8 mouse cellular contexts compared by ENCODE assay signal in the genomic region with DNA sequence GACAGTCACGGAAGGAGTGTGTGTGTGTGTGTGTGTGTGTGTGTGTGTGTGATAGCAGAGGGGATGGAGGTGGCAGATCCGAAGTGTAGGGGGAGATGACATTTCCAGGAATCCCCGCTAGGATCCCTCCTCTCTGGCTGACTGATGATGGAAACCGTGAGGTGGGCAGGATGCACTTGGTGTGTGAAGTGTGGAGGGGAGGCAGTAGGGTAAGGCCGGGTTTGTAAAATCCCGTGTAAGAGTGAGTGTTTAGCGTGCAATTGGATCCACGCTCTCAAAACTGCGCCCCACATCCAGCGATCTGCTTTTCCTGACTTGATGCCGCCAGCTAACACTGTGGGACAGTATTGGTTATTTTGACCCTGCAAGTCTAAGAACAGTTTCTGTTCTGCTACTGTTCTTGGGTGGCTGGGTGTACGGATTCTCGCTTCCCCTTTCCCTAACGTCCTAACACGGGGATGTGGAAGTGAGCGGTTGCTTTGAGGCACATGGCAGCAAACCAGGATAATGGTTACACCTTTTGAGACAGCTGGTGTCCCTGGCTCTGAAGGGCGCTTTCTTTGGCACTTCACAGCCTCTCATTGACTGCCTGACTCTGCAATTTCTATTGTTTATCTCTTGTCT. TPM values are rescaled to one million over a fixed set of nuclear protein-coding genes. Genes with fewer than 3 reads are reported as not detected.
A peak's percentile ranks its signal among the peaks of the same experiment; 100 is the strongest.
DNase-seq lines count a peak whose midpoint lies in the region; ATAC-seq and TF ChIP-seq lines count a peak whose summit lies in the region.

No protein-coding gene starts in this region.

- no peaks in the 10 kb centered on the region for H3K4me1 ChIP-seq in kidney, postnatal 0 days (replicated peaks; ENCODE audit: insufficient read depth, low read length)
- H3K4me1 ChIP-seq in forebrain, embryonic 16.5 days (replicated peaks; ENCODE audit: control insufficient read depth, insufficient read depth, low read length), result peaks cover 17% of the 10 kb centered on the region

- H3K27me3 ChIP-seq in kidney, postnatal 0 days (ENCODE audit: insufficient read depth, low read length), result no peaks in the 10 kb centered on the region
- H3K27me3 ChIP-seq in forebrain, embryonic 16.5 days (replicated peaks; ENCODE audit: control insufficient read depth, insufficient read depth, low read length), result no peaks in the 10 kb centered on the region

- TF ChIP-seq CTCF in kidney, postnatal 0 days (IDR thresholded peaks at IDR 0.05; ENCODE audit: low read depth), result no peak

- peak overlapping the region; percentile 72; the same call in 1 of the 2 replicates for H3K9ac ChIP-seq in kidney, postnatal 0 days (ENCODE audit: low read depth, low read length)
- peak overlapping the region; percentile 95 for H3K9ac ChIP-seq in forebrain, embryonic 16.5 days (replicated peaks; ENCODE audit: low read depth, low read length)

- no peaks in the 10 kb centered on the region for H3K36me3 ChIP-seq in kidney, postnatal 0 days (ENCODE audit: insufficient read depth, low read length)
- no peaks in the 10 kb centered on the region for H3K36me3 ChIP-seq in forebrain, embryonic 16.5 days (ENCODE audit: control insufficient read depth, insufficient read depth)

- WGBS in kidney, postnatal 0 days, result 2% methylated on average over 17 of the region's 17 CpGs
- WGBS in forebrain, embryonic 16.5 days, result under 1% methylated on average over 17 of the region's 17 CpGs

- no peak for DNase-seq in kidney, postnatal 0 days (ENCODE audit: low spot score)
- no peak for DNase-seq in kidney, adult 18-20 months
- DNase-seq in brain, adult 2 months (ENCODE audit: low read depth, low spot score), result peak; percentile 87
- peak; percentile 15 for DNase-seq in layer of hippocampus, adult 9-10 months (ENCODE audit: low spot score)
- DNase-seq in embryo, embryonic 10 days (ENCODE audit: low spot score), result no peak

- no peaks in the 10 kb centered on the region for H3K9me3 ChIP-seq in kidney, postnatal 0 days (replicated peaks; ENCODE audit: low read length)
- no peaks in the 10 kb centered on the region for H3K9me3 ChIP-seq in forebrain, embryonic 16.5 days (ENCODE audit: control insufficient read depth, low read length)

- no peak; the same call in 1 of the 2 replicates for ATAC-seq in kidney, postnatal 0 days (replicated peaks; ENCODE audit: low FRiP score, low read depth)
- peak; percentile 44 for ATAC-seq in forebrain, embryonic 16.5 days
- peak; percentile 73 for ATAC-seq in megakaryocyte progenitor cell, adult 5-6 weeks (replicated peaks; ENCODE audit: poor library complexity)
- ATAC-seq in megakaryocyte-erythroid progenitor cell, adult 5-6 weeks (replicated peaks; ENCODE audit: low FRiP score, low TSS enrichment, poor library complexity, severe bottlenecking), result no peak

- peak overlapping the region; percentile 91 for H3K4me2 ChIP-seq in kidney, postnatal 0 days (ENCODE audit: low read length)
- H3K4me2 ChIP-seq in forebrain, embryonic 16.5 days (ENCODE audit: low read length), result peak overlapping the region; percentile 74

- peak overlapping the region; percentile 80; the same call in 1 of the 2 replicates for H3K27ac ChIP-seq in kidney, postnatal 0 days
- H3K27ac ChIP-seq in forebrain, embryonic 16.5 days (ENCODE audit: low read length), result peak overlapping the region; percentile 95

- H3K4me3 ChIP-seq in kidney, postnatal 0 days (replicated peaks; ENCODE audit: low read depth, low read length), result peak overlapping the region; percentile 76
- H3K4me3 ChIP-seq in forebrain, embryonic 16.5 days (replicated peaks; ENCODE audit: low read length), result peak overlapping the region; percentile 65

RNA-seq across cellular contexts. Expression of a gene that starts 0.7 kb away (rescaled TPM):
- 1.3 and 1.4 TPM in 2 replicates for polyA plus RNA-seq in kidney, postnatal 0 days (2015; fragmentation: Nextera tagmentation; extraction: Ambion mirVana)
- polyA plus RNA-seq in forebrain, embryonic 16.5 days (2015; fragmentation: Nextera tagmentation; extraction: Ambion mirVana), result 5.5 and 6.6 TPM in 2 replicates
- total RNA-seq in megakaryocyte progenitor cell, adult 5-6 weeks (2015), result 7.8 and 15.1 TPM in 2 replicates
- total RNA-seq in megakaryocyte progenitor cell, adult 5-6 weeks (2017), result 8.7 and 11.2 TPM in 2 replicates
- total RNA-seq in megakaryocyte-erythroid progenitor cell, adult 5-6 weeks (2014; fragmentation: Nextera tagmentation), result not detected in 2 replicates
- under 0.01 and 0.04 TPM in 2 replicates for total RNA-seq in megakaryocyte-erythroid progenitor cell, adult 5-6 weeks (2017)

Comparison
In these comparisons a context has a peak if more than half of its experiments do, and no peak if none do; other contexts are left out.
1. ATAC-seq: peak in forebrain, embryonic 16.5 days (single experiment) and megakaryocyte progenitor cell, adult 5-6 weeks (single experiment); none in kidney, postnatal 0 days (single experiment) and megakaryocyte-erythroid progenitor cell, adult 5-6 weeks (single experiment).
2. DNase-seq: peak in brain, adult 2 months (single experiment) and layer of hippocampus, adult 9-10 months (single experiment); none in kidney, postnatal 0 days (single experiment), kidney, adult 18-20 months (single experiment) and embryo, embryonic 10 days (single experiment).
3. RNA of a gene that starts 0.7 kb away (total RNA-seq): 7.8 to 15.1 TPM in megakaryocyte progenitor cell, adult 5-6 weeks; under 0.01 to 0.04 TPM in megakaryocyte-erythroid progenitor cell, adult 5-6 weeks; every median in the first group is over 4 times any median in the second.